Mouse (Mus musculus) testis, adult 2 months (tissue): ENCODE data around the gene Selenoo.

Source experiments
- CTCF ChIP-seq: fragments of 200-500 bp; IDR thresholded peaks from 2 replicates; pipeline ENCODE4 v1.5.1; 2012; ENCODE audit warnings: low read depth, mild to moderate bottlenecking, inconsistent platforms, low read length, moderate library complexity; ENCODE audit not compliant: control insufficient read depth, insufficient read depth, insufficient replicate concordance
- POLR2A ChIP-seq: fragments of 200-500 bp; IDR thresholded peaks from 2 replicates; pipeline ENCODE4 v1.6.1; 2012; ENCODE audit warnings: low read depth, mild to moderate bottlenecking, inconsistent platforms, low read length, moderate library complexity; ENCODE audit not compliant: control insufficient read depth

GRCm38 (mm10) chr15:89073993-89074603 is 14.8 kb upstream of the Selenoo start:
- no peak for TF ChIP-seq CTCF
- no peak for TF ChIP-seq POLR2A
